Mouse (Mus musculus) C2C12 (cell line): Measurements from ENCODE around the gene Rpf1.

Experiments used
- CEBPB ChIP-seq: IDR thresholded peaks from one replicate; pipeline ENCODE4 v1.6.1; 2011; ENCODE audit warnings: low read depth, mild to moderate bottlenecking, control low read depth, moderate library complexity
- CTCF ChIP-seq: IDR thresholded peaks from one replicate; pipeline ENCODE4 v1.5.1; 2011; ENCODE audit not compliant: control insufficient read depth, insufficient read depth, insufficient read length
- FOSL1 ChIP-seq: IDR thresholded peaks from one replicate; pipeline ENCODE4 v1.8.0; 2011; ENCODE audit warnings: mild to moderate bottlenecking, low read length; ENCODE audit not compliant: poor library complexity, insufficient read depth, severe bottlenecking
- MAX ChIP-seq: IDR thresholded peaks from one replicate; pipeline ENCODE4 v1.6.1; 2011; ENCODE audit warnings: mild to moderate bottlenecking, control low read depth
- MYOD1 ChIP-seq: IDR thresholded peaks from one replicate; pipeline ENCODE4 v1.6.1; 2011; ENCODE audit warnings: low read depth; ENCODE audit not compliant: control insufficient read depth, insufficient read length
- USF1 ChIP-seq: IDR thresholded peaks from one replicate; pipeline ENCODE4 v1.6.1; 2011; ENCODE audit warnings: low read depth, mild to moderate bottlenecking, control low read depth, moderate library complexity

DNA sequence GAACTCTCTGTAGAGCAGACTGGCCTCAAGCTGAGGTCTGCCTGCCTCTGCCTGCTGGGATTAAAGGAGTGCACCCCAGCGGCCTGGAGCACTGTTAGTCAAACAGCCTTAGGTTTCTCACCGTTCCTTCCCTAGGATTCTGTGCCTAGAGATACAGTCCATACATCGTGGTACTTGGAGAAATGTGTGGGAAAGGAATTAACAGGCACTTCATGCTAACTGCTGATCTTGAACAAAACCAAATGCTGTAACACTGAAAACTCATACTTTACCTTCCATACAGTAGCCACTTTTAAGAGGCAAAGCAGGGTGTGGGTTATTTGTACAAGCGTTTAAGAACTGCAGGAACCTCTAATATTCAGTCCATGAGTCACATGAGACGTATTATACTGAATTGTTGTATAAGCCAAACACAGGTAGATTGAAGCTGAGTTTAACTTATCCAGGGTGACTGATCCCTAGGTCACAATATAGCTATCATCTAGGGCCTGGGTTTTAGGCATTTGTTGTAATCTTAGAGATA lies 19.6 kb downstream of the Rpf1 start:
- TF ChIP-seq CTCF (no peak), MAX (no peak), FOSL1 (no peak), MYOD1 (no peak), USF1 (no peak), CEBPB (no peak)
